Mouse (Mus musculus) liver, embryonic 14.5 days (tissue): ENCODE results near the gene Unk.

Experiments
- CTCF ChIP-seq: IDR thresholded peaks from 2 replicates; pipeline ENCODE4 v1.5.1; 2016; ENCODE audit warnings: antibody characterized with exemption, low read depth, control low read depth
- EP300 ChIP-seq: IDR thresholded peaks from 2 replicates; pipeline ENCODE4 v1.6.1; 2016; ENCODE audit warnings: antibody characterized with exemption, low read depth

DNA sequence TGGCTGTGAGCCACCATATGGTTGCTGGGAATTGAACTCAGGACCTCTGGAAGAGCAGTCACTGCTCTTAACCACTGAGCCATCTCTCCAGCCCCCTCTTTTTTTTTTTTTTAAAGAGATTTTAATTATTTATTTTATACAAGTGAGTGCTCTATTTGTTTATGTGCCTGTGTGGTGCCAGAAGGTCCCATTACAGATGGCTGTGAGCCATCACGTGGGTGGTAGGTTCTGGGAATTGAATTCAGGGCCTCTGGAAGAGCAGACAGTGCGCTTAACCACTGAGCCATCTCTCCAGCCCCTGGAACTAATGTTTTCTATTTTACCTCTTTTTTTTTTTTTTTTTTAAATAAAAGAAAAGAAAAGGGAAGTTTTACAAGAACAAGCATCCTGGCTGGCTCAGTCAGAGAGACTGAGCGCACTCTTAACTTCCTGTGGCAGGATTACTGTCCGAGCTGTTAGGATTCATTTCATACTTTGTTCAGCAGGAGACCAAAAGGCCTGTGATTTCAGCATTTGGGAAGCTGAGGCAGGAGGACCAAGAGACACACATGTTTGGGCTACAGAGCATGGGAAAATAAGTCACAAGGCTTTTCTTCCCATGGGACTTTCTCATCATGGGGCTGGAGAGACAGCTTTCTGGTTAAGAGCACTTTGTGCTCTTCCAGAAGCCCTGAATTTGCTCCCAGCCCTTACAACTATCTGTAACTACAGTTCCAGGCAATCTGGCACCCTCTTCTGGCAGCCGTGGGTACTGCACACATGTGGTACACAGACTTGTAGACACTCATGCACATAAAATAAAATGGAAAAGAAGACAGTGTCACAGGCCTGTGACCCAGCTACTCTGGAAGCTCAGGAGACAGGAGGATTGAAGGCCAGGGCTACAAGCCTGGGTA lies 66.3 kb downstream of the Unk start:
- TF ChIP-seq CTCF (peak; percentile 77), EP300 (no peak)
